Mouse (Mus musculus) heart, adult 2 months (tissue): ENCODE data around the gene Timm29.

Experiments
- CTCF ChIP-seq: fragments of 200-600 bp; IDR thresholded peaks from 2 replicates; pipeline ENCODE4 v1.8.1; 2022; ENCODE audit warnings: antibody characterized with exemption, mild to moderate bottlenecking, moderate library complexity
- EP300 ChIP-seq: fragments of 200-500 bp; IDR thresholded peaks from 2 replicates; pipeline ENCODE4 v1.6.1; 2011; ENCODE audit warnings: low read depth, low read length, control low read depth; ENCODE audit not compliant: insufficient read depth
- POLR2A ChIP-seq: fragments of 200-500 bp; IDR thresholded peaks from 2 replicates; pipeline ENCODE4 v1.6.1; 2011; ENCODE audit warnings: mild to moderate bottlenecking, low read depth, low read length, control low read depth; ENCODE audit not compliant: insufficient read depth

DNA sequence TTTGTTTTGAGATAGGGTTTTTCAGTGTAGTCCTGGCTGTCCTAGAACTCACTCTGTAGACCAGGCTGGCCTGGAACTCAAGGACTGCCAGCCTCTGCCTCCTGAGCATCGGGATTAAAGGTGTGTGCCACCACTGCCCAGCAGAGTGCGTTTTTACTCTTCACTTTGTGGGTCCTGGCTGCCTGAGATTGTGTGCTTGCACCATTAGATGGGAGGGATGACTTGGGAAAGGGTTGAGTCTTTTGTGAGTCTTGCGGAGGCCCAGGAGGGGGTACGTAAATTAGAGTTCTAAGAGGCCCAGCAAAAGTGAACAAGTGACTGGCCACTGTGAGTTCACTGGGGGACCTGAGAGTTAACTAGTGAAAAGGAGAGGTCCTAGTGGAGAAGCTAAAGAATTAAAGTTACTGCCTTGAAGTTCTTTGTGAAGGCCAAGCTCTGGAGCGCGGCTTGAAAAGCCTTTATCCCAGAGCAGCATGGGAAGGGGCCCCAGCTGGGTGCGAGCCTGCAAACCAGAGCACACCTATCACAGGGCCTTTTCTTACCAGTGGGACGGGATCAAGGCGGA lies 47.1 kb upstream of the Timm29 start:
- TF ChIP-seq POLR2A, result no peak
- no peak for TF ChIP-seq CTCF
- no peak for TF ChIP-seq EP300
